Mouse (Mus musculus): Measurements from ENCODE around the gene Cutc.

DNA sequence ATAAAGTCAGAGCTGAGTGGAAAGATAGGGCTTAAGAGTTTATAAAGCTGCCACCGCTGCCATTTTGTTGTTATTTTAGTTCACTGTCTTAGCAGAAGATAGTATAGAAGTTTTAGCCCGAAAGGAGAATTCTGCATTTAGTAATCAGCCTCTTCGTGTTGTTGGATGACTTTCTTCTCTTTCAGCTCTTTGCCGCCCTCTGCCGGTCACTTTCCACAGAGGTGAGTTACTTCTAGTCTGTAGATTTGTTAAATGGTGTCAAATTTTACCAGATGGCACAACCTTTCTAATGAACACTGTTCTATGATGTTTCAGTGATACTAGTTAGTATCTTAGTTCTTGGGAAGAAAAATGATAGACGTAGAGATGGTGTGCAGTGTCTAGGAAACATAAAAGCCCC lies 7.7 kb downstream of the Cutc start:
- TF ChIP-seq CTCF (IDR thresholded peaks at IDR 0.05; ENCODE audit: extremely low read depth, insufficient read depth, insufficient read length, insufficient replicate concordance) = peak; percentile 65; the same call in 1 of the 2 replicates
- no peak for TF ChIP-seq POLR2A (IDR thresholded peaks at IDR 0.05; ENCODE audit: low read depth, low read length)
